Mouse (Mus musculus): ENCODE results near the gene Wfdc5.

Gene Wfdc5

DNA sequence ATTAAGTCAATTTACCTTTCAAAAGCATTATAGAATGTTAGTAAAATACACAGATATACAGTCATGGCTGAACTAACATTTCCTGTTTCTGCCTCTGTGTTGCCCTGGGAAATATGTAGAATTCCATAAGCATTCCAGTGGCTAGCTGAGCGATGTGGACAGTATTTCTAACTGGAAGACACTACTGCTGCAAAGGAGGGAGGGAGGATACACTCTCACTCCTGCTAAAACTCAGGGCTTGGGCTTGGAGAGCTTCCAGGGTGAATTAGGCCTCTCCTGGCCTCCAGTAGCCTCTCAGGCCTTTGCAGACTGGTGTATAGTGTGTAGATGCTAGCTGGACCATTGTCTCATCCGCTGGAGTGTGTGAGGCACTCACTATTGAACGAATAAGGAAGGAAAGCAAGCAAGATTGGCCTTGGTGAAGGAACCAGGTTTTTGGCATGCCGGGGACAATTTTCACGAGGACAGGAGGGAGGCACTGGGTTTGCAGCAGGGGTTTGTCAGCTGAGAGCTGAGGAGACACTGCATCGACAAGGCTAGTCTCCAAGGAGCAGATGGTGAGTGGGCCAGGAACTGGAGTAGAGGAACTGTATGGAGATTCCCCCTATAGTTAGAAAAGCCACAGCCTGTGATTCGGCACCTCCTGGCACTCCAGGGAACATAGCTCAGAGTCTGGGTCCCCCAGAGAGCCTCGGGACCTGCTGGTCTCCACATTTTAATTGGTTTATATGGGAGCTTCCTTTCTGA lies 7.7 kb downstream of the Wfdc5 start:
- in situ Hi-C loops (cut with MboI, MseI), result no loop called here

DNA sequence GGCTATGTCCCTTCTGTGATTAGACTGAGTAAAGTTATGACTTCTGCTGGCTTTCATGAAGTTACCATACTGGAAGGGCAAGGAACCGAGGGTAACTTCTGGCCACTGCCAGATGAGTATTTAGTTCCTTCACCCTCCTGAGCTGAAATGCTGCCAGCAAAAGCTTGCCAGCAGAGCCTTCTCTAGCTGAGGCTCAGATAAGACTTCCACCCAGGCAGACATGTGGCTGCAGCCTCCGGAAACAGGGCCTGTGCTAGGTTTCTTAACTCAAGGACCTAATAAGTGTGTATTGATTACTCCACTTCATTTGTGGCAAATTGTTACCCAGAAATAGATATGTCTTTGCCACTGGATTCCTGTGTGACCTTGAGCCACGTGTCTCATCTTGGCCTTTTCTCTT lies 9.1 kb downstream of the Wfdc5 start:
- in situ Hi-C loops (cut with MboI, MseI), result no loop called here

DNA sequence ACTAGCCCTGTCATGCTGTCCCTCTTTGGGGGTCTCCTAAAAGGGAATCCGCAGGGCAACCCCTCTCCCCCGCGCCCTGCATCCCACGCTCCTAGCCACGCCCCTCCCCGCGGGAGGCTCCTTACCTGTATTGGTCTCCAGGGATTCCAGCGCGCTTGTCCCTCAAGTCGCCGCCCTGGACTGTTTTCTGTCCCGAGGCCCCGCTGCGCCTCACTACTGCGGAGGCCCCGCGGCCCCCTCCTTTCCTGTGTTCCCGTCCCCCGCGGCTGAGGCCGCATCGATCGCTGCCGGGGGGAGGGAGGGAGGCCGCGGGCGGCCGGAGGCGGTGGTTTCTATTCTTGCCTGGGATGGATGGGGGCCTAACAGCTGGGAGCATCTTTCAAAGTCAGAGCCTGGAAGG lies 11.6 kb downstream of the Wfdc5 start, which contains the start of gene Kcns1:
TSS of gene Kcns1 (minus strand) at position 212 of the 400 bp plus-strand sequence.
- in situ Hi-C loops (cut with MboI, MseI), result no loop called here

DNA sequence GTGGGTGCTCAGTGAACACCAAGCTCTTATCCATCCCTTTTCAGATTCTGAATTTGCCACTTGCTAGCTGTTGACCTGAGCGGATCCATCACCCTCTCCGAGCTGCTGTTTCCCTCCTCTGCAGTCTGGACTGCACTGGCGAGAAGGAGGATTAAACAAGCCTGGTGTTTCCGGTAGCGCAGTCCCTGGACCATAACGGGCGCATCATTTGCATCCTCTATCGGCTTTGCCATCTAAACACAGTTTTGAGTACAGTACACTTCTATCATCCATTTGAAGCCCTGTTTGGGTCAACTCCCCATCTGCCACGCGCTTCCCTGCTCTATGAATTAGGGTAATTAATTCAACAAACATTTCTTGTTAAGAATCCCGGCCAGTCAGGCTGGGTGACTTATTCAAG lies 12.2 kb downstream of the Wfdc5 start:
- in situ Hi-C loops (cut with MboI, MseI), result no loop called here

DNA sequence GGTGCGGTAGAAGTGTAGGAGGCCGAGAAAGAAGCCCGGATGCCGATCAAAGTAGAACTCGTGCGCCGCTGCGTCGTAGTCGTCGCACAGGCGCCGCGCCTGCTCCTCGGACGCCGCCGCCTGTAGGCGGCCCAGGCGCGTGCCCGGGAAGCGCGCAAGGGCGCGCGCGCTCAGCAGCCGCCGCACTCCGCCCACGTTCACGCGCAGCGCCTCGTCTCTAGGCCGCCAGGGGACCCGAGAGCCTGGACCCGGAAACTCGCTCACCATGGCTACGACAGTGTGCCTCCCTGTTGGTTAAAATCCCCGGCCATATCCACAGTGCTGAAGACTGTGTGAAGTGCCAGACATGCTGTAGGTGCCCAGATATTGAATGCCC lies 14.0 kb downstream of the Wfdc5 start:
- in situ Hi-C loops (cut with MboI, MseI), result no loop called here

DNA sequence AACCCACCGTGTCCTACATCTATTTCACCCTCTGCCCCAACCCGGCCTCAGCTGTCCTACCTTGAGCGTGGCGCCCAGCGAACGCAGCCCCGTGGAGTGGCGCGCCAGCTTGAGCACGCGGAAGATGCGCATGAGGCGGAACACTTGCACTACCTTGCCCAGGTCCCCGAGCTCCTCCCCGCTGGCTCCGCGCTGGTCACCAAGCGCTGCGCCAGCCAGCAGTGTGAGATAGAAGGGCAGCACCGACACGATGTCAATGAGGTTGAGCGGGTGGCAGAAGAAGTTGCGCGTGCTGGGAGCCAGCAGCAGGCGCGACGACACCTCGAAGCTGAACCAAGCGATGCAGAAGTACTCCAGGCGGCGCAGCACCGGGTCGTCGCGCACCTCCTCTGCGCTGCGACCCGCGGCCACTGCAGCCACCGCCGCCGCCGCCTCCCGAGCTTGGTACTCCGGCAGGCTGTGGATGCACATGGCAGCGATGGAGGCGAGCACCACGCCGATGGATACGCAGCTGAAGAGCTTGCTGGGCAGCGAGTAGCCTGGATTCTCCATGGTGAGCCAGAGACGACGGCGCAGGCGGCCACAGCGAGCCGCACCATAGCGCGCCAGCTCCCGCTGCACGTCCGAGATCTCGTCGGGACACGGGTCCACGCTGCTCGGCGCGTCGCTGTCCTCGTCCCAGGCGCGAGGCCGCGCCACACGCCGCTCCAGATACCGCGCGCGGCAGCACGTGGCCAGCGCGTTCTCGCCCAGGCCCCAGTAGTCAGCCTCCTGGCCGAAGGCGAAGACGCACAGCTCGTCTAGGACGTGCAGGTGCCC lies 14.6 kb downstream of the Wfdc5 start:
- in situ Hi-C loops (cut with MboI, MseI), result no loop called here

DNA sequence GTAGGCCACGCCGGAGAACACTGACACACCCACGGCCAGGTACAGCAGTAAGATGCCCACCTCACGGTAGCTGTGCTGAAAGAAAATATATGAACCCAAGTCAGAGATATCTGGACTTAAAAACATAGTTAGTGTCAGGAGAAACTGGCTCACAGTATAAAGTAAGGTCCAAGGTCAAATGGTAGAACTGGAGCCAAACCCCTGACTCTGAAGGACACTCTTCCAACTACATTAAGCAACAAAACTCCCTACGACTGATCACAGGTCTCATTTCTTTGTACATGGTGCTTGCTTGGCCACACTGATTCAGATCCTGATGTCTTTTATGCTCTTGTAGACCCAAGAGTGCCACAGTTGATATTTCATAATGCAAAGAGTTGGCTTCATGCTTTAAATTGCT lies 17.6 kb downstream of the Wfdc5 start:
- in situ Hi-C loops (cut with MboI, MseI), result no loop called here

DNA sequence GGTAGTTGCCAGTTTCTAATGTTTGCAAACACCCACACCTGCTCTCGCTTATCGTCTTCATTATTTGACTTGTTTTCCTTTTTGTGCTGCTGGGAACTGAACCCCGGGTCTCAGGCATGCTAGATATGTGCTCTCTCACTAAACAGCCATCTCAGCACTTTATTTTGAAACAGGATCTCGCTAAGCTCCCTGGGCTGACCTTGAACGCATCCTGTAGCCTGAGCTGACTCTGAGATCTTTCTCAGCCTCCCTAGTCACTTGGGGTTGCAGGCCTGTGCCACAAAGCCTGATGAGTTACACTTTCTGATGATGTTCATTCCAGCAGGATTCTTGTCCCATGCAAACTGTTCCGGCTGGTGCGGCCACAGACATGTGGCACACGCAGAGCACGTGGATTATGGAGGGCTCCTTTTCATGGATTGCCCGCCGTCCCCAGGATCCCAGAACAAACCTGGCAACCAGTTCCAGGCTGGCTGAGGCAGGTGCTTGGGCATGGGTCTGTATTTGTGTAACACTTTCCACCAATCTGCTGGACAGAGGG lies 21.0 kb downstream of the Wfdc5 start:
- in situ Hi-C loops (cut with MboI, MseI), result no loop called here

DNA sequence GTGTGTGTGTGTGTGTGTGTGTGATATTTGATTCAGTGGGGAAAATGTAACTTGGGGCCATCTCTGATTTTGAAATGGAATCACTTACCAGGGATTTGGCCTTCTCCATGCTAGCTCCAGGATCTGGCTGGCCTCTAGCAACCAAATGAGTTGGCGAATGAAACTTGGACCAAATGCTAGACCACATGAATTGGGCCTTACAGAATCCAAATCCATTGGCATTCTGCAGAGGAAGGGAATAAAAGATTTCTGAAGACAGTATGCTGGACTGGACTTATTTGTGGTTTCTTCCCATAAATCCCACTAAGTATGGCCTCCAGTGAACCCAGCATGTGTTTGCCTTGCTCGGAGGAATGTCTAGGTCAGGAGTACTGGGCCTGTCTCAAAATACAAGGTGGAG lies 23.7 kb downstream of the Wfdc5 start:
- in situ Hi-C loops (cut with MboI, MseI), result loop anchor here in 1 of 2 experiments (5.0 kb wide), 1 partner anchor 42 kb away; no protein-coding TSS in a partner anchor

DNA sequence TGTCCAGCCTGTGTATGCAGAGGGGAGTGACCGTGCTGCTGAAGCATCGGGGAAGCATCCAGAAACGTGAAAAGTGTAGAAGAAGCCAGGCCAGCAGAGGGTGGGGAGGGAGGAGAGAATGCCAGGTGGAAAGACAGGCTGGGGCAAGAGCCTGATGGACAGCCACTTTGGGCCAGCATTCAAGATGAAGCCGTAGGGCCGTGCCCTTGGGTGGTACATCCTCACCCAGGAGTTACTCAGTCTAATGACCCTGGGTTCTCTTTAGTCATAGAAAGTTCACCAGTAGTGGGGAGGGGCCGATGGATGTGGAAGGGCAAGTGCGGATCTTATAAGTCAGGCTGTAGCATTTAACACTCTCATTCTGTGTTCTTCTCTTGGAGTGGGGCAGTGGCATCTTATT lies 26.4 kb downstream of the Wfdc5 start:
- in situ Hi-C loops (cut with MboI, MseI), result loop anchor here in 1 of 2 experiments (5.0 kb wide), 1 partner anchor 39 kb away; no protein-coding TSS in a partner anchor

DNA sequence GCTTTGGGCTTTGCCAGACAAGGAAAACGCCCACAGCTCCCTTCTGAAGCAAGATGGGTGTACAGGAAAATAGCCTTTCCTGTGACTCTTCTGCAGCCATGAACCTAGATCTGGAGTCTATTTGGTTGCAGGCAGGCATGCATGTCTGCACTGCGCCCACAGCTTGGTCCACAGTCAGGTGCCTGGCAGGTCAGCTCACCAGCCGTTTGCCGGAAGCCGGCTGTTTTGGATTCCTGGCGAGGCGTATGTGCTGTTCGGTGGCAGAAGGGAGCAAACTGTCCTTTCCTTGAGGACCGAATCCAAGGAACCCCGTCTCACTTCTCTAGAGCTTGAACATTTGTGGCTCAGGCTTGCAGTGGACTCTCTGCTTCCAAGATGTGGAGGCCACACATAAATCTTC lies 28.5 kb downstream of the Wfdc5 start:
- in situ Hi-C loops (cut with MboI, MseI), result no loop called here

DNA sequence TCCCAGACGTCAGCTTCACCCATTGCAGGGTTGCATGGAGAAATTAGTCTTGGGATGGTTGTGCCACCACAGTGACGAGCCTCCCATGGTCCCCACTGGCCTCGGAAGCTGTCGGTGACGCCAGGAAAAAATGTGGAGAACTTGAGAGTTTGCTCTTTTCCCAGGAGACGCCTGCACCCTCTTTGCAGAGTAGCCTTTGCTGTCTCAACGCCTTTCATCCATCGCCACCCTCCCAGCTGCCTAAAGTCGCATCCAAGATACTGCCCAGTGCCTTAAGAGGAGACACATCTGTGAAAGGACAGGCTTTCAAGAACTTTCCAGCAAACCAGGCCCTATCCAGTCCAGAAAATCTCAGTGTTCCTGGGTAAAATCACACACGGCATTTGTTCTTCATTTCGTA lies 30.2 kb downstream of the Wfdc5 start:
- in situ Hi-C loops (cut with MboI, MseI), result no loop called here

DNA sequence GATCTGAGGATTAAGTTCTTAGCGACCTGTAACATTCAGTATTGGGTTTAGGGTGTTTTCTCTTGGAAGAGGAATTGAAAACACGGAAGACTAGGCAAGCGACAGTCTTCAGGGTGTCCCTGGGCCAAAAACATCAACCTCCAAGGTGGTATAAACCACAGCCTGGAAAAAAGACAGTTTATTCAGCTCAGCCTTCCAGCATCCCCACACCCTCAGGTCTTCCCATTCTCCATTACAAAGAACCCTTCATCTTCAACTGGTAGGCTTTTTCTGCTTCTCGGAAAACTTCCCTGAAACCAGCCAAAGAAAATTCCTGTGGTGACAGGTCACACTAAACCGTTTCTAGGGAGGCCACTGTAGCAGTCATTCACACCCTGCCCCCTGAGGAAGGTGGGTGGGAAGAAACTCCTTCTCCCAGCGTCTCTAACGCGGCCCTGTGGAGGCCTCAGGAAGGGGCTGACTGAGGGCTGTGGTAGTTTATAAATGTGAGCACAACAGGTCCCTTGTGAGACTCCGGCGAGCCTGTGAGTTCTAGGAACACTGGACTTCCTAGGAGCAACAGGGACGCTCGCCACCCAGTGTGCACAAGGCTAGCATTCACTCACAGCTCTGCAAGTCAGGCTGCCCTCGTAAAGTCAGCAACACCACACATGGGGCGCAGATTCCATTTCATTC lies 32.3 kb downstream of the Wfdc5 start:
- in situ Hi-C loops (cut with MboI, MseI), result no loop called here

DNA sequence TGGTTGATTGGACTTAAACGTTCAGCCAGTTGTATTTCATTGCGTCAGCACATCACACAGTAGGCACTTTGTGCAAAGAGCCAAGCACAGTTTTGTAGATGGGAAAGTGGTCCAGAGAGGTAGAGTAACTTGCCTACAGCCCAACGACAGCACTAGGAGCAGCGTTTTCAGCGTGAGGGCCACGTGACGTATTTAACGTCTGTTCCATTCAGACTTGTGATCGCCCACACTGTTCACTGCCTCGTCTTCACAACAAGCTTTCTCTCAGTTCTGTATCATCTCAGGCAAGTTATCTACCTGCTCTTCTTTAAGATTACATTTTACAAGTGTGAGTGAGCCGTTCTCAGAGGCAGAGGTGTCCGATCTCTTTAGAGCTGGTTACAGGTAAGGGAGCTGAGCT lies 36.0 kb downstream of the Wfdc5 start:
- in situ Hi-C loops (cut with MboI, MseI), result no loop called here

DNA sequence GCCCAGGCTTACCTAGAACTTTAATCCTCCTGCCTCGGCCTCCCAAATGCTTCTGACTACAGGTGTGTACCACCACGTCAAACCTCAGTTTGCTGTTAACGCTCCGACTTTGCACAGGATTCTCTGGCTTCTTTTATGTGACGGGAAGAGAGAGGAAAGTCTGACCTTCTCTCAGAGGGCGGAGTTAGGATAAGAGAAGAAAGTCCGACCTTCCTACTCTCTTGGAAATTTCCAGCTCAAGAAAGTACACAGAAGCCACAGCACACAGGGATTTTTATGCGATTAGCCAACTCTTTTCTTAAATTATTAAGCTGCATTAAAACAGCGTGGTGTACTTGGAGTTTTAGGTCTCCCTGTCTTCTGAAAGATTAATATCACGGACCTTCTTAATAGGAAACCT lies 38.0 kb downstream of the Wfdc5 start:
- in situ Hi-C loops (cut with MboI, MseI), result no loop called here

DNA sequence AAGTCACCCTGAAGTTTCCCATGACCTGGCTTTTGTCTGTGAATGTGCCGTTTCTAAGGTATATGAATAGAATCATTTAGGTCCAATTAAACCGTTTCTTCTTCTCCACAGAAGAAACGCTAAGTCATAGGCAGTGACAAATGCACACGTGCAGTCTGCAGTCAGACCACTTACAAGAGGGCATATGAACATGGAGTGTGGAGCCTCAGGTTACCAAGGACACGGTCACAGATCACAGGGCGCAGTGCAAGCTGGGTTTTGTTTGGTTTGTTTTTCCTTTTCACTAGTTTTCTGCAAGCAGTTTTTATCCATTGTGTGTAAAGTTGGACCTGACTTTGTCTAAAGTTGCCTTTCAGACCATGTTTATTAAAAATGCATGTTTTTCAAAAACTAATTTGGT lies 38.5 kb downstream of the Wfdc5 start:
- in situ Hi-C loops (cut with MboI, MseI), result no loop called here

DNA sequence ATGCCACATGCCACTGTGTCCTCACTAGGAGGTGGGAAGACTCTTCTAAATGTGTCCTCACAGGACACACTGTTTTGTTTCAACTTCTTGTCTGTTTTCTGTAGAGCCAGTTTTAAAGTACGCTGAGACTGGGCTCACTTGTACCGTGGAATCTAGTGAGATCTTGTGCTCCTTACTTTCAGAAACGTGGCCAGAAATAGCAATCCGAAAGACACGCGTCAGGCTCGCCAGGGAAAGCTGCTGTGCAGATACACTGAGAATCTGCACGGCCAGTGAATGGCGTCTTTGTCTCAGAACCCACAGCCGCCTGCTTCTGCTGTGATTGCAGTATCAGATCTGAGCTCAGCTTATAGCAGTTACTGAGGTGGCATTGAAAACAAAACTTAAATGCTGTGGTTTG lies 40.5 kb downstream of the Wfdc5 start:
- in situ Hi-C loops (cut with MboI, MseI), result no loop called here

DNA sequence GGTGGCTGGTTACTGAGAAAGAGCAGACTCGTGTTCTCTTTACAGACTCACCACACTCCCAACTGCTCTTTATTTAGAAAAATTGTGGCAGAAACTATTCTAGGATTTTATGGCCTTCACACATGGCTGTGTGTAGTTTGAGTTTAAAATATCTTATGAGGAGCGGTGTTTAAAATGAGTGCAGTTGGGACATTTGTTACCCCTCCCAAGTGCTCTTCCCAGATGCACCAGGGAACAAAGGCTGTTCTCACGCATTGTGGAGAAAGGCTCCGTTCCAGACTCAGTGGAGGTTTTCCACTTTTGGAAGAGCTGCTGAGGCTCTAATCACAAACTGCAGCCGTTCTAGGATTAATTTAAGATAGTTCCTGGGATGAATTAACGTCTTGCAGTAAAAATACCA lies 44.8 kb downstream of the Wfdc5 start:
- in situ Hi-C loops (cut with MboI, MseI), result no loop called here

DNA sequence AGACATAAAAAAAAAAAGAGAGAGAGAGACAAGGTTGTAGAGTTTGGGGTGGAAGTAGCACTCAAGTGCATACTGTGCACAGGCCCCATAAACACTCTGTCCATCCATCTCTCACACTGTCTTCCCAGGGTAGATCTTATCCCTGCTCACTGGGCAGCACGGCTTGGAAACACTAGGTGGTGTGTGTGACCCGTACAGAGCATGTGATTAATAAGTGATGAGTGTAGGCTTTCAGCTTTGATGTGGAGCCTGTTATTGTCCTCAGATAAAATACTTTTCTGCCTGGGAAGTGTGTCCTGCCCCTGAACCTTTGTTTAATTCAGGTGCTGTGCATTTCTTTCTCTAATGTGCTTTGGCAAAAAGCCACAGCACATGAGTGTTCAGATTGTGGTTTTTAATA lies 46.1 kb downstream of the Wfdc5 start:
- in situ Hi-C loops (cut with MboI, MseI), result no loop called here

DNA sequence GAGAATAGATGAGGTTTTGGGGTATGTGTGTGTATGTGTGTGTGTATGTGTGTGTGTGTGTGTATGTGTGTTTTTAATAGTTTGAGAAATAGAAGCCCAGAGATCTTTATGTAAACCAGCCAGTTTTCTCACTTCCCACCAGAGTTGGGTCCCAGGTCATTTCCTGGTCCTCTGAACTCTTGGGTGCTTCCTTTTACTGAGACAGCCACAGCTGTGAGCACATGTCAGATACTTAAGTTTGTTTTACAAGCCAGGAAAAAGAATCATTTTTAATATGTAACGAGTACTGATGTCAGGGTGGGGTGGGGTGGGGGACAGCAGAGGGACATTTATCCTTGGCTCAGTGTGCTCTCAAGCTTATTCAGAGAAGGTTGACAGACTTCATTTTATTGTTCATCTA lies 47.2 kb downstream of the Wfdc5 start:
- in situ Hi-C loops (cut with MboI, MseI), result no loop called here

DNA sequence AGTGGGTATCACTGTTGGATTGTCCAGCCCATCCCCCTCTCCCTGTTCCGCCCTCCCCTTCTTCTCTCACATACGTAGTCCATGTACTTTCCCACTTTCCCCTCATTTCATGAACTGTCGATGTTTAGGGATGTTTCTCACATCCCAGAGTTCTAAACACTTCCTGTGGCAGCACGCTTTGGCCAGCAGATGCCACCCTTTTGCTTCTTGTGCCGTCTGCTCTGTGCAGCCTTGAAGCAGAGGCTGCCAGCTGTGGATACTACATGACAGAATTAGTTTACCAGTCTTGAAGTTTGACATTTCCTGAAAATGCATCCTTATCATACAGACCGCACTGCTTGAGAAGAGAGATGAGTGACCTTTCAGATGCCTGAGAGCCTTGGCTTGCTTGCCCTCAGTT lies 48.0 kb downstream of the Wfdc5 start:
- in situ Hi-C loops (cut with MboI, MseI), result no loop called here

DNA sequence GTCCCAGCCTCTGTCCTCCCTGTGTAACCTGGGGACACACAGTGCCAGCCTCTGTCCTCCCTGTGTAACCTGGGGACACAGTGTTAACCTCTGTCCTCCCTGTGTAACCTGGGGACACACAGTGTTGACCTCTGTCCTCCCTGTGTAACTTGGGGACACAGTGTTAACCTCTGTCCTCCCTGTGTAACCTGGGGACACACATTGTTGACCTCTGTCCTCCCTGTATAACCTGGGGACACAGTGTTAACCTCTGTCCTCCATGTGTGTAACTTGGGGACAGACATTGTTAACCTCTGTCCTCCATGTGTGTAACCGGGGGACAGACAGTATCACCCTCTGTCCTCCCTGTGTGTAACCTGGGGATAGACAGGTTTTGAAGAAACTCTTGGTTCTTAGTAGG lies 51.0 kb downstream of the Wfdc5 start:
- in situ Hi-C loops (cut with MboI, MseI), result no loop called here

All from T-helper 17 cell (primary cell).